Mouse (Mus musculus): ENCODE measurements around the gene Gm47996.

DNA sequence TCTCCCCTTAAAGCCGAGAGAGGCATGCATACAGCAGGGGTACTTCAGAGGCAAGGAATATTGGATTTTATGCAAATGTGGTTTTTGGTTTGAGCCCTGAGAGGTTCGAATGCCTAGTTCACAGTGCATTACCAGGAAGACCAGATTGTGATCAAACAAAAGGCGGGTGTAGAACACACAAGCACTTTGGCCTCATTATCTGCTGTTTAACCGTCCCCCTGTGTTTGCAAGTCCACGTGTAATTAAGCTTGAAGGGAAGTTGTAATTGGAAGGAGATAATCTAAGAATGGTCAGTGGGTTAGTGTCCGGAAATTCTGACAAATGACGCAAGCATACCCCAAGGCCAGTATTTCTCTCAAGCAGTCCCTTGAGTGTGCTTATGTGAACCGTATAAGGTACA, 43.9 kb upstream of the Gm47996 start:
- TF ChIP-seq CTCF (IDR thresholded peaks at IDR 0.05; ENCODE audit: low read depth) (no peak), EP300 (IDR thresholded peaks at IDR 0.05; ENCODE audit: low read depth) (no peak)
